Mouse (Mus musculus) spleen, embryonic (tissue): ENCODE measurements at regions not wholly inside any gene's neighbourhood (a gene's known extent, or its start where the extent isn't known, plus 50 kb on each side); places are given as distances from the start of the nearest gene placed in this dataset.

Source experiments
- CTCF ChIA-PET: fragments of 350-600 bp; sonication (Branson Sonifier 250); formaldehyde crosslinking; loops from one replicate; lab custom pipeline; 2022; lab: Charles Lee

GRCm38 (mm10) chr4:32149171-32149570, 89.4 kb upstream of the Bach2 start:
- CTCF ChIA-PET: interaction anchor here (1.2 kb wide), 1 partner anchor 99 kb away, joined by 3 read pairs; no protein-coding TSS in a partner anchor

GRCm38 (mm10) chr4:32153356-32153755, 85.2 kb upstream of the Bach2 start:
- CTCF ChIA-PET: interaction anchor here (1.1 to 2.2 kb wide), 2 partner anchors 10 to 81 kb away, joined by 11 to 41 read pairs; no protein-coding TSS in a partner anchor

GRCm38 (mm10) chr4:32156965-32157364, 81.6 kb upstream of the Bach2 start:
- CTCF ChIA-PET: interaction anchor here (0.6 kb wide), 2 partner anchors 79 to 103 kb away, joined by 3 to 4 read pairs; no protein-coding TSS in a partner anchor

GRCm38 (mm10) chr4:32158451-32158850, 80.2 kb upstream of the Bach2 start:
- CTCF ChIA-PET: no interaction called here

- CTCF ChIA-PET: no interaction called here
Observed at GRCm38 (mm10) chr4:32158886-32159285, 79.7 kb upstream of the Bach2 start.

GRCm38 (mm10) chr4:32160815-32161214, 77.8 kb upstream of the Bach2 start:
- CTCF ChIA-PET: interaction anchor here (0.7 kb wide), 1 partner anchor 110 kb away, joined by 4 read pairs; no protein-coding TSS in a partner anchor

GRCm38 (mm10) chr4:32161871-32162656, 76.5 kb upstream of the Bach2 start:
- CTCF ChIA-PET: interaction anchor here (1.3 to 1.7 kb wide), 2 partner anchors 9 to 49 kb away, joined by 3 to 41 read pairs; no protein-coding TSS in a partner anchor

GRCm38 (mm10) chr4:32162694-32163240, 75.8 kb upstream of the Bach2 start:
- CTCF ChIA-PET: interaction anchor here (1.3 to 1.7 kb wide), 2 partner anchors 9 to 48 kb away, joined by 3 to 41 read pairs; no protein-coding TSS in a partner anchor

GRCm38 (mm10) chr4:32164081-32164641, 74.4 kb upstream of the Bach2 start:
- CTCF ChIA-PET: interaction anchor here (0.5 to 1.7 kb wide), 2 partner anchors 11 to 68 kb away, joined by 6 to 41 read pairs; no protein-coding TSS in a partner anchor

- CTCF ChIA-PET: no interaction called here
Observed at GRCm38 (mm10) chr4:32164736-32165241, 73.8 kb upstream of the Bach2 start.

- CTCF ChIA-PET: no interaction called here
Observed at GRCm38 (mm10) chr4:32165918-32166528, 72.6 kb upstream of the Bach2 start.

- CTCF ChIA-PET: interaction anchor here (0.5 to 0.7 kb wide), 2 partner anchors 35 to 291 kb away, joined by 6 to 8 read pairs; no protein-coding TSS in a partner anchor
Observed at GRCm38 (mm10) chr4:32167151-32167550, 71.5 kb upstream of the Bach2 start.

- CTCF ChIA-PET: interaction anchor here (0.6 to 0.7 kb wide), 2 partner anchors 31 to 42 kb away, joined by 3 read pairs; no protein-coding TSS in a partner anchor
Observed at GRCm38 (mm10) chr4:32170106-32170459, 68.5 kb upstream of the Bach2 start.

GRCm38 (mm10) chr4:32170460-32171192, 68.0 kb upstream of the Bach2 start:
- CTCF ChIA-PET: interaction anchor here (0.6 to 0.7 kb wide), 4 partner anchors 30 to 284 kb away, joined by 3 to 5 read pairs (median 3); no protein-coding TSS in a partner anchor

GRCm38 (mm10) chr4:32171291-32171690, 67.3 kb upstream of the Bach2 start:
- CTCF ChIA-PET: interaction anchor here (0.6 kb wide), 2 partner anchors 78 to 284 kb away, joined by 3 to 5 read pairs; no protein-coding TSS in a partner anchor

- CTCF ChIA-PET: no interaction called here
Observed at GRCm38 (mm10) chr4:32172992-32173391, 65.6 kb upstream of the Bach2 start.

GRCm38 (mm10) chr4:32174771-32175170, 63.8 kb upstream of the Bach2 start:
- CTCF ChIA-PET: interaction anchor here (0.6 kb wide), 1 partner anchor 282 kb away, joined by 5 read pairs; no protein-coding TSS in a partner anchor

GRCm38 (mm10) chr4:32175231-32175630, 63.4 kb upstream of the Bach2 start:
- CTCF ChIA-PET: interaction anchor here (0.5 to 0.6 kb wide), 2 partner anchors 104 to 281 kb away, joined by 3 to 5 read pairs; no protein-coding TSS in a partner anchor

GRCm38 (mm10) chr4:32175853-32176448, 62.7 kb upstream of the Bach2 start:
- CTCF ChIA-PET: interaction anchor here (0.5 kb wide), 1 partner anchor 103 kb away, joined by 3 read pairs; no protein-coding TSS in a partner anchor
